Mouse (Mus musculus) thymus, adult 2 months (tissue): Measurements from ENCODE around the gene Prr3.

Source experiments
- CTCF ChIP-seq: fragments of 200-500 bp; IDR thresholded peaks from 2 replicates; pipeline ENCODE4 v1.5.1; 2012; ENCODE audit warnings: mild to moderate bottlenecking, control low read depth, low read length, moderate library complexity, borderline replicate concordance; ENCODE audit not compliant: control insufficient read depth, poor library complexity, insufficient read depth; ENCODE audit errors: extremely low read depth
- POLR2A ChIP-seq: fragments of 200-500 bp; IDR thresholded peaks from 2 replicates; pipeline ENCODE4 v1.6.1; 2012; ENCODE audit warnings: mild to moderate bottlenecking, low read length, control low read depth, moderate library complexity; ENCODE audit not compliant: control insufficient read depth, poor library complexity, insufficient read depth; ENCODE audit errors: extremely low read depth

- no peak for TF ChIP-seq CTCF
- no peak for TF ChIP-seq POLR2A
Observed at GRCm38 (mm10) chr17:36027663-36028062, 47.6 kb upstream of the Prr3 start.
